Mouse (Mus musculus): Measurements from ENCODE around the gene Pias4. TPM values are rescaled to one million over a fixed set of nuclear protein-coding genes. Genes with fewer than 3 reads are reported as not detected.

Pias4 gene
- polyA plus RNA-seq, 2 experiments from 2014 or later: 17.1 to 20.0 TPM

DNA sequence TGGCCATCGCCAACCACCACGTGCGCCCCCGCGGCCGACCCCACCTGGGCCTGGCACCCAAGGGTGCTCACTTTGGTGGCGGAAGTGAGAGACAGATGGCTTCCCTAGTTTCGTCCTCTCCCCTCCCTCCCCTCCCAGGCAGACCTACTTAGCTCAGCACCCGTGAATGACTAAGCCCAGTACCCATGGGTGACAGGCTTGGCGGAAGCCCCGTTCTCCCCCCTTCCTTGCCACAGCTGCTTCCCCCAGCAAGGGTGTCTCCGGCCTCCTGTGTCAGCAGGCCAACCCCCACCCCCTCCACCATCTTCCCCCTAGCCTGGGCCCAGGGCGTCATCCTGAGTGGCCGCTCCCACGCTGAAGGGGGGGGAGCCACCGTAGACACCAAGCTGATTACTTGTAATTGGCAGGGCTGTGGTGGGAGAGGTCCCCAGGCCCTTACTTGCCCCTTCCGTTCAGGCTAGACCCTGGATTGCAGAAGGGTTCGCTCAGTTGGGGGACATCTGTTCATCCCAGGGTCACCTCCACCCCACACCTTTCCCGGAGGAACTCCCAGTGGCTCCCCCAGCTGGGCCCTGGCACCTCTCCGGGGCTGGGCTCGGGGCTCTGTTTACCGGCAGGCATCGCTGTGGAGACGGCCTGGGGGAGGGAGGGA is 29.5 kb downstream of the Pias4 start:
- peak; percentile 30 for ATAC-seq

DNA sequence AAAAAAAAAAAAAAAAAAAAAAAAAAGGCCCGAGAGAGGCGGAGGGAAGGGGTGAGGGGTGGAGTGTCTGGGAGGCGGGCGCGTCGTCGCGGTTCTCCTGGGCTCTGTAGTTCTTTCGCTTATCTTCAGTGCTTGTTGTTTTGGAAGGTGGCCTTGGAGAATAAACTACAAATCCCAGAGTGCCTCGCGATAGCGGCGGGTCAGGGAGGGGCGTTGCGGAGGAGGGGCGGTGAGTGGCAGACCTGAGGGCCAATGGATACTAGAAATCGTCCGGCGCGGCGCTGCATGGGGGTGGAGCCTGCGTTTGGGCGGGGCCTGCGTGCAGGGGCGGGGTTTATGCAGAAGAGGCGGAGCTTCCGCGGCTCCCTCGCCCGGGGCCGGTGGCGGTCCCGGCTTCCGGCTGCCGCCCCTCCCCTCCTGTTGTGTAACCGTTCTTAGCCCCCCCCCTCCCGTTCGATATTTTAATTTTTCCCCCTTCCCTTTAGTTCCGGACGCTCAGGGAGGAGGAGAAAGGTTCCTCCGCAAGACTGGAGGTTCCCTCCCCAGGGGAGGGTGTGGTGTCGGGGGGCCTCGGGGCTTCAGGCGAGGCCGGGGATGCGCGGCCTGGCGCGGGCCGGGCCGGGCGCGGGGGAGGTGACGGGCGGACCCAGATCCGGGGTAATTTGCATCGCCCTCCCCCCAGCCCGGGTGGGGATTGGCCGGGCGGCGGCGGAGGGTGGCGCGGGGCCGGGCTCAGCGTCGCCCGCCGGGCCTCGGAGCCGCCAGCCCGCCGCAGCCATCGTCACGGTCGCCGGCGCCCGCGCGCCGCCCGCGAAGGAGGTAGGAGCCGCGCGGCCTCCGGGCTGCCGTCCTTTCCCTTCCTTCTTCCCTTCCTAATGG is 30.2 kb downstream of the Pias4 start:
- ATAC-seq: peak; percentile 83

DNA sequence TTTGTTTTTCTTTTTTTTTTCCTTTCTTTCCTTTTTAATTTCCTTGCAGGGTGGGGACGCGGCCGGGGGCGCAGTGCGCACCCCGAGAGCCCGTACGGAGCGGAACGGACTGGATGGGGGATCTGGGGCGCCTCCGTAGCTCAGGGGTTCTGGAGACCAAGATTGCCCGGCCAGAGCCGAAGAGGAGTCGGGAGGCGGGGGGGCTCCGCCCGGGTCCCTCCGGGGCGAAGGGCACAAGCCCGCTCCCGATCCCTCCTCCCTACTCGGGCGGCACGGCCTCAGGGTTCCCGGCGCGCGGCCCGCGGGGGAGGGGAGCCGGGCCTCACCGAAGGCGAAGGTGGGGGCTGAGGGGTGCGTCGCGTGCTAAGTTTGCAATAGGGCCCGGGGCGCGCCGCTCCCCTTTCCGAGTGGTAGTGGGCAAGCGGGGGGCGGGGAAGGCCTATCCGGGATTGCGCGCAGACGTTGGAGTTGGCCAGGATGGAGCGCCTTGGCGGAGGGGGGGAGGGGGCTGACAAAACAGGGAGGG is 31.0 kb downstream of the Pias4 start:
- ATAC-seq: peak; percentile 17

DNA sequence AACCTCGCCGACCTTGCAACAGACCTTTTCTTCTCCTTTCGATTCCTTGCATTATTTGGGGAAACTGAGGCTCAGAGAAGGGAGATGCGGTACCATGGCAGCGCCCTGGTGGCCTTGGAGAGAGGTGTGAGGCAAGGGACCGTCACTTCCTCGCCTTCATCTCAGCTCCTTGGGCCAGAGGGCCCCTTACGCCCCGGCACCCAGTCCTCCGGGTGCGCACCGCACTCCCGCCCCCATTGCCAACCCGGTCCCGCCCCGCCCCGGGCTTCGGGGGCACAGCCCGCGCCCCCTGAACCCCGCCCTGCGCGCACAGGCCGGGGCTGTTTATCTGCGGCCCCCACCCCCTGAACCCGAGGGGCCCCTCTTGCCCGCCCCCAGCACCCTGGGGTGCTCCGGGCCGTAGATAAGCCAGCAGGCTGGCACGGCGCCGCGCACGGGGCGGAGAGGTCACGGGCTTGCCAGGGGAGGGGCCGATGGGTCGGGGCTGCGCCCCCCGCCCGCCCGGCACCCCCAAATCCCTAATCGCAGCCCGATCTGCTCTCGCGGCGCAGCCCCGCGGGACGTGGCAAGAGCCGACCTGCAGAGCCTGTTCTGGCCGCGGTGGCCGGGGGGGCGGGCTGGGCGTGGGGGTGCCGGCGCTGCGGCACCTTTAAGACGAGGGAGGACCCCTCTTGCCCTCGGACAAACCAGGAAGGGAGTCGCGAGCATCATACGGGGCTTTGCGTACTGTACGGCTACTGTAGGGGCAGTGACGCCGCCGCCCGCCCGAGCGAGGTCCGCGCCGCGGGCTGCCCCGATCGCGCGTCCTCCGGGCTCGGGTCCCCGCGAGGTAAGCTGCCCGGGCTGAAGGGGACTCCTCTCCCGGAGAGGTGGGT is 31.7 kb downstream of the Pias4 start:
- ATAC-seq: no peak

DNA sequence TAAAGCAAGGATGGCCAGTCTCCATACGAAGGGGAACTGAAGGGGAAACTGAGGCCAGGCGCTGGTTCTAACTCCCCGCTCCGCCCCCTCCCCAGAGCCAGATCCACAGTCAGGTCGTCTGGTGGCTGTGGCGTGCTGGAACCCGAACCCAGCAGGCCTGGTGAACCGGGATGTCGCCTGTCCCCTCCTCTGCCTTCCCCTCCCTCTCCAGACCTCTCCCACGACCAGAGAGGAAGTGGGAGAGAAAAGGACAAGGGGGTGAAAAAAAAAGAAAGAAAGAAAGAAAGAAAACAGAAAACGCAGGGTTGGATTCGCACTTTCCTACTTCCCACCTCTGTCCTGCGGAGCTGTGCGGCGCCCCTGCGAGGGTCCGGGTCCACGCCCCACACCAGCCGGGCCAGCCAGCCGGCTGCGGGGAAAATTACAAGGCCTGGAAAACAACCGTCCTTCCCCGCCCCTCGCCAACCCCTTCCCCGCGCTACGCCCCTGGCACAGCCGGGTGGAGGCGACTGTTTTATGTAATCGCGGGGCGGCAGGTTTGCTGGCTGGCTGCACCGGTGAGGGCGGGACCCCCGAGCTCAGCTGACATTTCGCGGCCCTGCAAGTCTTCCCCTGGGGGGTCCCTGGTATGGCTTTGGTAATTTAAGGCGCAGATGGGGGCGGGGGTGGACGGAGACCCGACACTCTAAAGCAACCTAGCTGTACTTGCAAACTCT is 32.6 kb downstream of the Pias4 start, which contains the start of gene Zbtb7a:
Gene Zbtb7a (plus strand): TSS at position 255 of the 716 bp plus-strand sequence.
- ATAC-seq: no peak

DNA sequence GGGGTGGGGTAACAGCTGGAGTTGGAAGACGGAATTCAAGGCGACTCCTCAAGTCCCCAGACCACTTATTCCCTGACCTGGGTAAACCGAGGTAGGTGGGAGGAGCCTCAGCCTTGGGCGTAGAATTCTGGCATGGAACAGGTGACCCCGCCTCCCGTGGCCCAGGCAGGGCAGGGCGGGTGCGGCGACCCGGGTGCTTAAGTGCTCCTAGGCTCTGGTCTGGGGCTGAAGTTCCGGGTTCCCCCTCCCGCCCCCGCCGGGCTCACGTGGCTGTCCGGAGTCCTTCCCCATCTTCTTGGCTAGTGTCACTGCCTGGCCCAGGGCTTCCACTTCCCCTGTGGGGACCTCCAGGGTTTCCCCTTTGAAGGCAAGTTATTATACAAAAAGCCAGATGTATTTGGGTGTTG is 33.5 kb downstream of the Pias4 start:
- no peak for ATAC-seq

DNA sequence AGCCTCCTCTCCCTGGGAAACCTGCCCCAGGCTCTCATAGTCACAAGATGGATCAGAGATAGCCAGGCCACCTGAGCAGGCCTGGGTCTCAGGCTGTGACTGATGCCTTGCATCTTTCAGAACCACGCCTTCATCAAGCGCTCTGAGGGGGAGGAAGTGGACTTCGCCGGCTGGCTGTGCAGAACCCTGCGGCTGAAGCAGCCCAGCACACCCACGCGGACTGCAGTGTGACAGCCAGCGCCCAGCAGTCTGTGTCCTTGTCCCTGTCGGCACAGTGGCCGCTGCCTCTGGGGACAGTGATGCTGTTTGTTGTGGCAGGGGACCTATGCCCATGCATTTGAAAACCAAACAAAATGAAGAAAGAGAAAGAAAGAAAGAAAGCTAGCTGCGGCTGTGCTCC is 44.2 kb downstream of the Pias4 start:
- ATAC-seq: no peak

DNA sequence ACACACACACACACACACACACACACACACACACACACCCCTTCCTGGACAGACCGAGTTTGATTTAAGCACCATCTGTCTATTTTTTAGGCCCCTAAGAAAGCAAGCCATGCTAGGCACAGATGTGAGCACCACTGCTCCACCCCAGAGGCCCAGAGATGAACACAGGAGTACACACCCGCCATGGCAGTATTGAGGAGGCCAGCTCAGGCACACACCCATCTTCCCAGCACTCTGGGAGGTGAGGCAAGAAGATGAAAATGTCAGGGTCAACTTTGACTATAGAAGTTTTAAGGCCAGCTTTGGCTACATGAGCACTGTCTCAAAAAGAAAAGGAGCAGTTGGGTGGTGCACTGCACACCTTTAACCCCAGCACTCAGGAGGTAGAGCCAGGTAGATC is 44.8 kb downstream of the Pias4 start:
- ATAC-seq: no peak

DNA sequence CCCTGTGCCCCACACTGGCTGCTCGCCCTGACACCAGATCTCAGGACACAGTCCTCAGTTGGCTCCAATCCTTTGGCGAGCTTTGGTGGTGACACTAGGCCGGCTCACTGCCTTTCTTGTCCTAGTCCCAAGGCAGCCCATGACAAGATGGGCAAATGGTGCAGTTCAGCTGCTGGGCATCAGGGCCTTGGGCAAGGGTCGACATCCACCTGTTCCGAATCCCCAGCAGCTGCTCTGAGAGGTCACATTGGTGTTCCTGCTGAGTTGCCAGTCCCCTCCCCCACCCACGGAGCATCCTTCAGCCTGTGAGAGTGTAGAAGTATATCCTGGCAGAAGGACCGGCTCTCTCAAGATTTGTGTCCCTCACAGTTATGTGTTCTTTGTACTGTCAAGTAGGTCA is 47.1 kb downstream of the Pias4 start:
- ATAC-seq: no peak

DNA sequence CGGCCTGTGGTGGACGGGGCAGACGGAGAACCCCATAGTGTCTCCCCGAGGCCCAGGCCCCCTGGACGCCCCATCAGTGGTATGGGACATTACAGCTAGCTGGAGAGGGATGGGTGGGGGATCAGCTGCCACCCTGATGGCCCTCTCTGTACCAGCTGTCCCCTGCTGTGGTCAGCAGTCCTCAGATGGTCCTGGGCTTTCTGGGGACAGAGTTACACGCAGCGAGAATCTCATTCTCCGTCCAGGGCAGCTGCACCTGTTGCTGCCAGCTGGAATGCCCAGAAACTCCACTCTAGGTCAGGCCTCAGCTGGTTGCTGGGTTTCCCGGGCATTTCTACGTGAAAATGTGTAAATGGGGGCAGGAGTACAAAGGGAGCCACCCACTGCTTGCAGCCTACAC is 48.1 kb downstream of the Pias4 start:
- no peak for ATAC-seq

DNA sequence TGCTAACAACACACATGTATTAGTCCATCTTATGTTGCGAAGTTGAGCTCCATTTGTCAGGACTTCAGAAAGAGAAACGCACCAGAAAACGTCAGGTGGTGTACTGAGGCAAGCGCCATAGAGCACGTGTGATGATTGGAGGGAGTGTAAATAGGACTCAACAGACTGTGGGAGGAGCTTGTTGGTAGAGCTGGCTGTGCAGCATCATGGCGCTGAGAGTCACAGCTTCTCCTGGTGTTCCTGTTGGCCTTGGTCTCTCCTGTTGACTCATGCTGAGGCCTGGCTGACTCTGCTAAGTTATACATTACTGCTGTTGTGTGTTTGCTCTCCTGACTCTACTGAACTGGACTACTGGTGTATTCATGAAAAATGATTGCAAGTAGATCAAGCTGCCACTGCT is 54.8 kb downstream of the Pias4 start:
- ATAC-seq: no peak

DNA sequence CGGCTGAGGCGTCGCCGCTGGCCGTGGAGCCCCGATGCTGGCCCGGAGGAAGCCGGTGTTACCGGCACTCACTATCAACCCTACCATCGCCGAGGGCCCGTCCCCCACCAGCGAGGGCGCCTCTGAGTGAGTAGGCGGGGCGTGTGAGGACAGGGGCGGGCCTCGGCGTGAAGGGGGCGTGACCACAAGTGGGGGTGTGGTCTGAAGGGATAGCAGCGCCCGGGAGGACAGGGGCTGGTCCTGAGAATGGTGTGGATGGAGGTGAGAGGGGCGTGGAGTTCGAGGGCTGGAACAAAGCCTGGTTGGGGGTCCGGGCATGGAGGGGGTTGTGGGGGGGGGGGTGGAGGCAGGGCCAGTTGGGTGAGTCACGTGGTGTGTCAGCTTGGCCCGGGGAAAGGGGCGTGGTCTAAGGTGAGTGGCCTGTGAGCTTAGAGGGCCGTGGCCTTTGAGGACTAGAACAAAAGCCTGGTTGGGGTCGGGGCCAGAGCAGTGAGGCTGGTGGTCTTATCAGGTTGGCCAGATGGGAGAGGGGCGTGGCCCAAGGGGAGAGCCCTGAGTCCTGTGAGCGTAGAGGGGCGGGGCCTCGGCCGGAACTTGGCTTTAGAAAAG is 61.5 kb downstream of the Pias4 start:
- peak; percentile 78 for ATAC-seq

DNA sequence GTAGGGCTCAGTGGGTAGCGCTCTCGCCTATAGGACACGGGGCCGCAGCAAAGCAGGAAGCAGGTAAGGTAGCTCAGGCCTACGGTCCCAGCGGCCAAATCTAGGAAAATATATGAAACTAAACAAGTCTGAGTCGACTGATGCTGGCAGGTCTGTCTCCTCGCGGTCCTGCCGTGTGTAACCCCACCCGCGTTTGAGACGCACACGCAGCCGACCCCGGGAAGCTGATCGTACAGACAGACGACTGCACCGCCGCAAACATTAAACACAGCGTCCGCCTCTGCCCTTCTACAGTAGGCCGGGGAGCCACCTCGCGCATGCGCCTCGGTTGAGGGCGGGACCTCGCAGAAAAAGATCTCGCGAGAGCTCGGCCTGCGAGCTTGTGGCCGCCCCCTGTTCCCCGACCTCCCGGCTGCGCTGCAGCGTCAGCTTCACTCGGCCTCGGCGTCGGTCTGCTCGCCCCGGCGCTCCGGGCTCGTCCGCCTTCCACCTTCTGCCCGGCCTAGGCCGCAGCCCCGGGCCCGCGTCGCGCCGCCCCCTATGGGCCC is 62.1 kb downstream of the Pias4 start, which contains the start of gene Map2k2:
Gene Map2k2 (plus strand): TSS at position 351 of the 548 bp plus-strand sequence.
- ATAC-seq: peak; percentile 91

Other genes starting within 250 kb of the Pias4 start
- 1 to 10 TPM; 3.3 to 4.7 TPM for gene Lmnb2, start 249.7 kb downstream of the Pias4 start, polyA plus RNA-seq (2017; shearing (Covaris generic))
- 10 to 100 TPM; 25.3 to 38.9 TPM for gene Gadd45b, start 237.8 kb downstream of the Pias4 start, polyA plus RNA-seq (2017; shearing (Covaris generic))
- gene Gng7, start 153.0 kb downstream of the Pias4 start, polyA plus RNA-seq (2017; shearing (Covaris generic)): under 1 TPM in 1 of 2 experiments, not detected in 1; 0.54 TPM
- not detected for gene Diras1, start 142.3 kb downstream of the Pias4 start, polyA plus RNA-seq (2017; shearing (Covaris generic))
- 1 to 10 TPM; 3.3 to 4.7 TPM for gene Slc39a3, start 130.5 kb downstream of the Pias4 start, polyA plus RNA-seq (2017; shearing (Covaris generic))
- gene Sgta, start 107.7 kb downstream of the Pias4 start, polyA plus RNA-seq (2017; shearing (Covaris generic)): 100 to 1,000 TPM in 1 of 2 experiments, 10 to 100 TPM in 1; 78.9 to 148 TPM
- gene Thop1, start 97.9 kb downstream of the Pias4 start, polyA plus RNA-seq (2017; shearing (Covaris generic)): 1 to 10 TPM; 2.0 to 2.5 TPM
- not detected for gene Creb3l3, start 69.0 kb downstream of the Pias4 start, polyA plus RNA-seq (2017; shearing (Covaris generic))
- gene Map2k2, start 62.0 kb downstream of the Pias4 start, polyA plus RNA-seq (2017; shearing (Covaris generic)): 10 to 100 TPM; 21.5 to 28.1 TPM
- gene Zbtb7a, start 32.7 kb downstream of the Pias4 start, polyA plus RNA-seq (2017; shearing (Covaris generic)): 10 to 100 TPM in 1 of 2 experiments, 1 to 10 TPM in 1; 6.5 to 11.3 TPM
- 1,000 to 10,000 TPM in 1 of 2 experiments, 100 to 1,000 TPM in 1; 934 to 1,665 TPM for gene Eef2, start 8.7 kb upstream of the Pias4 start, polyA plus RNA-seq (2017; shearing (Covaris generic))
- 1 to 10 TPM; 1.3 to 2.6 TPM for gene Dapk3, start 15.1 kb upstream of the Pias4 start, polyA plus RNA-seq (2017; shearing (Covaris generic))
- not detected for gene 4930442H23Rik, start 15.9 kb upstream of the Pias4 start, polyA plus RNA-seq (2017; shearing (Covaris generic))
- gene Nmrk2, start 34.1 kb upstream of the Pias4 start, polyA plus RNA-seq (2017; shearing (Covaris generic)): under 1 TPM; 0.31 to 0.44 TPM
- gene Atcay, start 62.9 kb upstream of the Pias4 start, polyA plus RNA-seq (2017; shearing (Covaris generic)): 1 to 10 TPM; 4.0 to 6.2 TPM
- 1 to 10 TPM; 1.6 to 1.7 TPM for gene Zfr2, start 65.2 kb upstream of the Pias4 start, polyA plus RNA-seq (2017; shearing (Covaris generic))
- gene Matk, start 85.0 kb upstream of the Pias4 start, polyA plus RNA-seq (2017; shearing (Covaris generic)): 100 to 1,000 TPM in 1 of 2 experiments, 10 to 100 TPM in 1; 63.6 to 103 TPM
- 100 to 1,000 TPM; 111 to 132 TPM for gene Mrpl54, start 99.0 kb upstream of the Pias4 start, polyA plus RNA-seq (2017; shearing (Covaris generic))
- gene Apba3, start 99.0 kb upstream of the Pias4 start, polyA plus RNA-seq (2017; shearing (Covaris generic)): 10 to 100 TPM; 12.5 to 14.8 TPM
- 1 to 10 TPM; 2.4 to 2.6 TPM for gene Tjp3, start 123.7 kb upstream of the Pias4 start, polyA plus RNA-seq (2017; shearing (Covaris generic))
- 10 to 100 TPM; 14.6 to 15.1 TPM for gene Pip5k1c, start 125.0 kb upstream of the Pias4 start, polyA plus RNA-seq (2017; shearing (Covaris generic))
- 1 to 10 TPM; 4.2 to 4.7 TPM for gene Cactin, start 153.2 kb upstream of the Pias4 start, polyA plus RNA-seq (2017; shearing (Covaris generic))
- 10 to 100 TPM; 19.3 to 22.0 TPM for gene Tbxa2r, start 160.8 kb upstream of the Pias4 start, polyA plus RNA-seq (2017; shearing (Covaris generic))
- under 1 TPM; 0.15 to 0.28 TPM for gene Gipc3, start 175.3 kb upstream of the Pias4 start, polyA plus RNA-seq (2017; shearing (Covaris generic))
- gene Hmg20b, start 182.6 kb upstream of the Pias4 start, polyA plus RNA-seq (2017; shearing (Covaris generic)): 10 to 100 TPM; 14.4 to 17.3 TPM
- gene Mfsd12, start 189.6 kb upstream of the Pias4 start, polyA plus RNA-seq (2017; shearing (Covaris generic)): 1 to 10 TPM; 1.3 to 1.5 TPM
- 1 to 10 TPM in 1 of 2 experiments, under 1 TPM in 1; 0.34 to 2.0 TPM for gene 4930404N11Rik, start 197.9 kb upstream of the Pias4 start, polyA plus RNA-seq (2017; shearing (Covaris generic))
- gene Fzr1, start 210.6 kb upstream of the Pias4 start, polyA plus RNA-seq (2017; shearing (Covaris generic)): 10 to 100 TPM; 12.3 to 16.4 TPM
- gene Dohh, start 216.5 kb upstream of the Pias4 start, polyA plus RNA-seq (2017; shearing (Covaris generic)): 10 to 100 TPM in 1 of 2 experiments, 1 to 10 TPM in 1; 9.4 to 13.9 TPM
- 1 to 10 TPM; 2.2 to 3.7 TPM for gene Gm48551, start 216.5 kb upstream of the Pias4 start, polyA plus RNA-seq (2017; shearing (Covaris generic))
- 1 to 10 TPM in 1 of 2 experiments, under 1 TPM in 1; 0.71 to 2.3 TPM for gene Gm48552, start 221.1 kb upstream of the Pias4 start, polyA plus RNA-seq (2017; shearing (Covaris generic))
- gene Smim24, start 225.1 kb upstream of the Pias4 start, polyA plus RNA-seq (2017; shearing (Covaris generic)): 10 to 100 TPM in 1 of 2 experiments, 1 to 10 TPM in 1; 9.0 to 10.8 TPM

Data from CD4-positive, CD25-positive, alpha-beta regulatory T cell, adult 4 months (primary cell).